Mouse (Mus musculus): ENCODE data around the gene Lrrc55.
"Not testable (repeated sequence)": the region's sequence is repeated elsewhere in the genome, so short reads cannot be mapped to it uniquely, and the experiment has no call there.

Gene Lrrc55

GRCm38 (mm10) chr2:85196901-85197300 lies at the start of gene Lrrc55:
Gene Lrrc55 (minus strand): TSS chr2:85197197.
- in situ Hi-C loops (cut with MboI; ENCODE audit: unreplicated experiment in 2 of 2): no loop called here

GRCm38 (mm10) chr2:85246506-85247082 lies 49.6 kb upstream of the Lrrc55 start:
- in situ Hi-C loops (cut with MboI; ENCODE audit: unreplicated experiment in 2 of 2): loop anchor here (5.0 to 10.0 kb wide), 7 partner anchors 124 to 782 kb away; no protein-coding TSS in a partner anchor

GRCm38 (mm10) chr2:85245737-85246136 lies 48.7 kb upstream of the Lrrc55 start:
- in situ Hi-C loops (cut with MboI; ENCODE audit: unreplicated experiment in 2 of 2): loop anchor here (5.0 to 10.0 kb wide), 7 partner anchors 123 to 781 kb away; no protein-coding TSS in a partner anchor

- in situ Hi-C loops (cut with MboI; ENCODE audit: unreplicated experiment in 2 of 2): no loop called here
Measured at GRCm38 (mm10) chr2:85238068-85238667, 41.2 kb upstream of the Lrrc55 start.

- in situ Hi-C loops (cut with MboI; ENCODE audit: unreplicated experiment in 2 of 2): not testable (repeated sequence)
Measured at GRCm38 (mm10) chr2:85237231-85237630, 40.2 kb upstream of the Lrrc55 start.

- in situ Hi-C loops (cut with MboI; ENCODE audit: unreplicated experiment in 2 of 2): no loop called here
Measured at GRCm38 (mm10) chr2:85230771-85231511, 33.9 kb upstream of the Lrrc55 start.

- in situ Hi-C loops (cut with MboI; ENCODE audit: unreplicated experiment in 2 of 2): no loop called here
Measured at GRCm38 (mm10) chr2:85229606-85230005, 32.6 kb upstream of the Lrrc55 start.

GRCm38 (mm10) chr2:85227816-85228335 lies 30.9 kb upstream of the Lrrc55 start:
- in situ Hi-C loops (cut with MboI; ENCODE audit: unreplicated experiment in 2 of 2): no loop called here

- in situ Hi-C loops (cut with MboI; ENCODE audit: unreplicated experiment in 2 of 2): no loop called here
Measured at GRCm38 (mm10) chr2:85224221-85225179, 27.5 kb upstream of the Lrrc55 start.

GRCm38 (mm10) chr2:85216606-85217005 lies 19.6 kb upstream of the Lrrc55 start:
- in situ Hi-C loops (cut with MboI; ENCODE audit: unreplicated experiment in 2 of 2): no loop called here

- in situ Hi-C loops (cut with MboI; ENCODE audit: unreplicated experiment in 2 of 2): no loop called here
Measured at GRCm38 (mm10) chr2:85213746-85214145, 16.7 kb upstream of the Lrrc55 start.

GRCm38 (mm10) chr2:85209301-85209700 lies 12.3 kb upstream of the Lrrc55 start:
- in situ Hi-C loops (cut with MboI; ENCODE audit: unreplicated experiment in 2 of 2): no loop called here

GRCm38 (mm10) chr2:85205170-85205569 lies 8.2 kb upstream of the Lrrc55 start:
- in situ Hi-C loops (cut with MboI; ENCODE audit: unreplicated experiment in 2 of 2): no loop called here

- in situ Hi-C loops (cut with MboI; ENCODE audit: unreplicated experiment in 2 of 2): no loop called here
Measured at GRCm38 (mm10) chr2:85198011-85198965, 1.3 kb upstream of the Lrrc55 start.

GRCm38 (mm10) chr2:85194566-85194965 lies 2.4 kb downstream of the Lrrc55 start:
- in situ Hi-C loops (cut with MboI; ENCODE audit: unreplicated experiment in 2 of 2): no loop called here

- in situ Hi-C loops (cut with MboI; ENCODE audit: unreplicated experiment in 2 of 2): no loop called here
Measured at GRCm38 (mm10) chr2:85187582-85188151, 9.3 kb downstream of the Lrrc55 start.

- in situ Hi-C loops (cut with MboI; ENCODE audit: unreplicated experiment in 2 of 2): no loop called here
Measured at GRCm38 (mm10) chr2:85178139-85178800, 18.7 kb downstream of the Lrrc55 start.

GRCm38 (mm10) chr2:85173545-85173944 lies 23.5 kb downstream of the Lrrc55 start:
- in situ Hi-C loops (cut with MboI; ENCODE audit: unreplicated experiment in 2 of 2): no loop called here
